Mouse (Mus musculus) adrenal gland, adult 18-20 months (tissue): ENCODE data around the gene Zfp819. TPM values are rescaled to one million over a fixed set of nuclear protein-coding genes. Genes with fewer than 3 reads are reported as not detected.
"Not testable (repeated sequence)": the region's sequence is repeated elsewhere in the genome, so short reads cannot be mapped to it uniquely, and the experiment has no call there.

Source experiments
- DNase-seq, 2 experiments: peaks; one replicate each; pipeline ENCODE4 v3.0.0; 2021 to 2022; ENCODE audit warnings: low spot score in 2 of 2
- total RNA-seq, 2 experiments: library from RNA; stranded (reverse); gene quantifications; 1 replicate in 1 of 2; 2 replicates in 1 of 2; pipeline ENCODE4 v1.2.3; 2021

Zfp819 gene
- total RNA-seq, 2 experiments from 2014 or later: 0.13 TPM; not detected in 1

- peak in 1 of 2 experiments; percentile 41 for DNase-seq
Observed at GRCm38 (mm10) chr7:43642587-43642986, 35.6 kb downstream of the Zfp819 start.

DNA sequence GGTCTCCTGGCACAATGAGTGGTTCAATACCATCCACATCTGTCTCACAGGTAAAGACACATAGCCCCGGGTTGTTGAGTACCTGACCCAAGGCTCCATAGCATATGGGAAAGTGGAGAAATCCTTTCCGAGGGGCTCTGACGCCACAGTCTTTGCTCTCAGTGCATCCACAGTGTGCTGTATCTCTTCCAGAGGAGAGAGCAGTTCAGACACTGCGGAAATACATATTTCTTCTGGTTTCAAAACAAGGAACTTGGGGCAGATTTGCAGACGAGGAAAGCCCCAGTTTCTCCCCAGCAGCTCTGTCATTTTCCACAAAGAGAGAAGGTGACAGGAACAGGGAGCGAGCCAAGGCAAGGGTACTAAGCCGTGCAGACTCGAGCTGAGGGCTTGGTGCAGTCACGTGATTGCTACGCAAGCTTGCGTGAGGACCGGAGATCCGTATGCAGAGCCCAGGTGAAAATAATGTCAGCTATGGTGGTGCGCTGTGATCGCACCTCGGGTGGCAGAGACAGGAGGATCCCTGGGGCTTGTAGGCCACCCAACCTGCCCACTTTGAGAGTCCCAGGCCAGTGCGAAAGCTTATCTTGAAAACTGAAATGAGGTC, 36.2 kb downstream of the Zfp819 start:
- no peak for DNase-seq

GRCm38 (mm10) chr7:43652683-43653082, 45.7 kb downstream of the Zfp819 start:
- DNase-seq: no peak

DNA sequence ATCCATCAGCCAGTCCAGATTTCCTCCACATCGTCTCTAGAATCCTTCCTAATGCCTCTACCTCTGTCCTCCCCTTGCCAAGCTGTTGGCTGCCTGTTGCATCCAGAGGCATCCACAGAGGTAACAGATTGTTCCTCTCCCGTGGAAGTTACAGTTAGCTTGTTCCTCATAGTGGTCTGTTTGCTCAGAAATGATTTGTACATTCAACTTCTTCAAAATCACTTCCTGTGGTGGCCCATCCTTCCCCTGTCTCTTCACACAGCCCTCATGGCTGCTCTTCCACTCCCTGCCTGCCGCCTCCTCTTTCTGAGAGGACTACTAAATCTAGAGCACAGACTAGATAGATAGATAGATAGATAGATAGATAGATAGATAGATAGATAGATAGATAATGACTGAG, 47.5 kb downstream of the Zfp819 start:
- no peak for DNase-seq

GRCm38 (mm10) chr7:43656232-43656631, 49.3 kb downstream of the Zfp819 start:
- DNase-seq: no peak

DNA sequence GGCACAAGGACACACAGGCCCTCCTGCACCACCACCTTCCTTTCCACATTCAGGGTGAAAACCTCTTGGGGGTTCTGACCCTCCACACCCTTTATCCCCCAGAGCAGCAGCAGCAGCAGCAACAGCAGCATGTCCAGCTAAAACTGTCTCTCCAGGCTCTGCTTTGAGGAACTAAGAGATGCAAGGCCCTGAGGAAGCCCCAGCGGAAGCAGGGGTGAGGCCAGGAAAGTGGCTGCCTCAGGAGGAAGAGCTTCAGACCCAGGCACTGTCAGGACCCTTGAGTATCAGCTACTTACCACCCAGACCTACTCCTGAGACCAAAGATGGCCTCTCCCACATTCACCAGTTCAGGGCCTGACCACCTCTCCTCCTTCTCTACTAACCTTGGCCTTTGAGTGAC, 53.0 kb downstream of the Zfp819 start, which contains the start of gene Siglece:
TSS of gene Siglece (minus strand) at position 160 of the 400 bp plus-strand sequence.
- DNase-seq: no peak

- DNase-seq: no peak
Observed at GRCm38 (mm10) chr7:43662804-43663203, 55.8 kb downstream of the Zfp819 start.

DNA sequence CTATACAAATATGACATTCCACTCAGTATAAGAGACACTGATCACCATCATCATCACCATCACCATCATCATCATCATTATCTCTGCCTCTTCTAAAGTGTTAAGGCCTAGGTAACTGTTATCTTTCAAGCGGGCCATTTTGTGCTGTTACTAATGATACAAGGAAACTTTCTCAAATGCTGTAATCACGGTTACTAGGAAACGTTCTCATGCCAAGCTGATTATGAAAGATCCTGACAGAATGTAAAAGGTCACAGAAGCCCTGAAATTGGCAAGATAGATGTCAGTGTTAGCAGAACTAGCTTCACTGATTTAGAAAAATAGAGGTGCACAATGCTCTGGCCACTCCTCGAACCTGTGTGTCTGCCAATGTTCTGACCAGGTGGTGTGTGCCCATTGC, 60.3 kb downstream of the Zfp819 start:
- not testable (repeated sequence) for DNase-seq

Other genes with a start within 250 kb of the Zfp819 start
- gene Siglecg, start 199.0 kb upstream of the Zfp819 start, total RNA-seq: under 1 TPM; 0.46 to 0.54 TPM
- gene Lim2, start 179.5 kb upstream of the Zfp819 start, total RNA-seq: not detected
- gene Nkg7, start 170.1 kb upstream of the Zfp819 start, total RNA-seq: 1 to 10 TPM in 1 of 2 experiments, under 1 TPM in 1; 0.83 to 3.2 TPM
- gene Cldnd2, start 166.4 kb upstream of the Zfp819 start, total RNA-seq: not detected
- 100 to 1,000 TPM; 440 to 834 TPM for gene Etfb, start 163.1 kb upstream of the Zfp819 start, total RNA-seq
- gene Gm45233, start 163.0 kb upstream of the Zfp819 start, total RNA-seq: under 1 TPM in 1 of 2 experiments, not detected in 1; 0.43 TPM
- 1 to 10 TPM; 1.6 to 4.2 TPM for gene Vsig10l, start 144.0 kb upstream of the Zfp819 start, total RNA-seq
- gene Iglon5, start 117.1 kb upstream of the Zfp819 start, total RNA-seq: 1 to 10 TPM; 1.3 to 1.5 TPM
- gene 4931406B18Rik, start 101.2 kb upstream of the Zfp819 start, total RNA-seq: not detected
- gene Cd33, start 62.7 kb upstream of the Zfp819 start, total RNA-seq: 1 to 10 TPM; 3.3 to 5.4 TPM
- gene Zfp658, start 44.9 kb upstream of the Zfp819 start, total RNA-seq: 1 to 10 TPM; 2.2 TPM
- gene Zfp719, start 27.6 kb upstream of the Zfp819 start, total RNA-seq: 10 to 100 TPM; 15.3 to 17.6 TPM
- not detected for gene Ceacam18, start 27.5 kb downstream of the Zfp819 start, total RNA-seq
- gene Siglece, start 53.0 kb downstream of the Zfp819 start, total RNA-seq: 1 to 10 TPM; 3.4 to 3.6 TPM
- 10 to 100 TPM; 10.9 to 13.9 TPM for gene Ctu1, start 64.8 kb downstream of the Zfp819 start, total RNA-seq
- gene Klk14, start 83.2 kb downstream of the Zfp819 start, total RNA-seq: not detected
- under 1 TPM in 1 of 2 experiments, not detected in 1; 0.45 TPM for gene Klk13, start 105.4 kb downstream of the Zfp819 start, total RNA-seq
- gene Klk12, start 161.7 kb downstream of the Zfp819 start, total RNA-seq: not detected
- gene Klk11, start 167.4 kb downstream of the Zfp819 start, total RNA-seq: not detected
- under 1 TPM; 0.36 to 0.86 TPM for gene Klk10, start 173.9 kb downstream of the Zfp819 start, total RNA-seq
- not detected for gene Klk9, start 184.7 kb downstream of the Zfp819 start, total RNA-seq
- 1 to 10 TPM; 2.9 to 4.9 TPM for gene Klk8, start 190.4 kb downstream of the Zfp819 start, total RNA-seq
- gene Klk7, start 204.1 kb downstream of the Zfp819 start, total RNA-seq: not detected
- not detected for gene Klk6, start 217.3 kb downstream of the Zfp819 start, total RNA-seq
- not detected for gene Klk5, start 234.8 kb downstream of the Zfp819 start, total RNA-seq